Mouse (Mus musculus) erythroblast, embryonic 14.5 days (primary cell): ENCODE data around the gene Tex14.

Source experiments
- GATA1 ChIP-seq: IDR thresholded peaks from 2 replicates; pipeline ENCODE4 v1.6.1; 2012; ENCODE audit warnings: low read length, inconsistent platforms, mixed read lengths
- TAL1 ChIP-seq: IDR thresholded peaks from 3 replicates; pipeline ENCODE4 v1.6.1; 2012; ENCODE audit warnings: low read length, inconsistent platforms, mixed read lengths

DNA sequence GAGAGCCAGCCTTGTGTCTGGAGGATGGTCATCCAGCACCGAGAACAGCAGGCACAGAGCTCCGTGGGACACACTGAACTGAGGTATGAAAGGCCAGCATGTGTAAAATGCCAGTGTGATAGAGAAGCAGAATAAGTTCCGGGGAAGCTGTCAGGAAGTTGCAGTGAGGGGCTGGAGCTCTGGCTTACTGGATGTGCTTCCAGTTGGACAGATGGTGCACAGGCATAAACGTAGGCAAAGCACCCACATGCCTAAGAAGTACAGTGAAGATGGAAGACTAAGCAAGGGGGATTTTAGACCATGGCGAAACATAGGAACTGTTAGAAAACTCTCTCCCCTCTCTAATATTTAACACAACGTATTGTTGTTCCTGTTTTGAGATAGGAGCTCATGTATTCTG lies 156.3 kb downstream of the Tex14 start:
- no peak for TF ChIP-seq GATA1
- TF ChIP-seq TAL1: no peak
